13 mouse cellular contexts compared by ENCODE assay signal in the genomic region with DNA sequence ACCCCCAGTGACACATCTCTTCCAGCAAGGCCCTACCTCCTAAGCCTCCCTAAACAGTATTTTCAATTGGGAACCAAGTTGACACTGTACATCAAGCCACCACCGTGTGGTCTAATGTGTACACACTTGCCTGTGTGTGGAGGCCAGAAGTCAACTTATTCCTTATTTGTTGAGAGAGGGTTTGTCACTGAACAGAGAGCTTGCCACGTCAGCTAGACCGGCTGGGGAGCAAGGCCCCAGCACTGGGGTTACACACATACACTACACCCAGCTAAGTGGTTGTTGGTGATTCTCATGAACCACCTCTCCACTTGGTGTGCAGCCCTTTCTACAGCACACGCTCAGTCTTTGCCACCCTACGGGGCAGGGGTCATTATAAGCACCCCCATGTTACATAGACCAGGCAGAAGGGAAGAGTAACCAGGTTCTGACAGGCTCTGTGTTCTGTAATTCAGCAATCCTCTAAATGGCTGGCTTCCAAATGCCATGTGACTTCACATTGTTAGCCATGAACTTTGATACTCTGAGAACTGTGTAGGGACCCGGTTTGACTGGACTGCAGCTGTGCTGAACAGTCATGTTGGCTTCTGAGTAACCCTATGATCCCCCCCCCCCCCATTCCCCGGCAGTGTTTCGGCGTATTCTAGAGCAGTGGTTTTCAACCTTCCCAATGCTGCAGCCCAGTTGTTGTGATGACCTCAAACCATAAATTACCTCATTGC. TPM values are rescaled to one million over a fixed set of nuclear protein-coding genes. Genes with fewer than 3 reads are reported as not detected.
DNase-seq lines count a peak whose midpoint lies in the region; ATAC-seq and TF ChIP-seq lines count a peak whose summit lies in the region.
"Had no signal": no experiment of that assay in that cellular context is flagged by ENCODE, and none has a peak within 500 bp of the region (broad histone marks: within the 10 kb centered on the region; RNA-seq: fewer than 3 reads in every experiment).

No protein-coding gene starts in this region.

- H3K4me2 ChIP-seq in heart, embryonic 11.5 days: no peak overlapping the region
- no peak overlapping the region for H3K4me2 ChIP-seq in liver, embryonic 12.5 days
- no peak overlapping the region for H3K4me2 ChIP-seq in forebrain, embryonic 14.5 days (ENCODE audit: low read length)
- no peak overlapping the region for H3K4me2 ChIP-seq in hindbrain, embryonic 12.5 days (replicated peaks)

- no peak overlapping the region for H3K4me3 ChIP-seq in heart, embryonic 11.5 days (ENCODE audit: low read depth, low read length)
- H3K4me3 ChIP-seq in liver, embryonic 12.5 days: no peak overlapping the region
- H3K4me3 ChIP-seq in forebrain, embryonic 14.5 days (ENCODE audit: low read depth, low read length): no peak overlapping the region
- H3K4me3 ChIP-seq in hindbrain, embryonic 12.5 days: no peak overlapping the region
- H3K4me3 ChIP-seq in cerebellum, adult 2 months (replicated peaks; ENCODE audit: insufficient read depth, low read depth, low read length): no peak overlapping the region
- H3K4me3 ChIP-seq: left cerebral cortex, adult 2 months had no signal

- TF ChIP-seq CTCF in cerebellum, adult 2 months (IDR thresholded peaks at IDR 0.05; ENCODE audit: borderline replicate concordance, insufficient read depth, low read depth, low read length): no peak

- WGBS in heart, embryonic 11.5 days (ENCODE audit: insufficient replicate concordance): 74% methylated on average over 9 of the region's 9 CpGs
- 77% methylated on average over 9 of the region's 9 CpGs for WGBS in liver, embryonic 12.5 days (ENCODE audit: insufficient replicate concordance)
- 93% methylated on average over 9 of the region's 9 CpGs for WGBS in forebrain, embryonic 14.5 days
- WGBS in hindbrain, embryonic 12.5 days: 80% methylated on average over 9 of the region's 9 CpGs
- 84% methylated on average over 9 of the region's 9 CpGs for WGBS in cerebellum, adult 2 months

- H3K4me1 ChIP-seq in heart, embryonic 11.5 days (ENCODE audit: control insufficient read depth, insufficient read depth, low read length): peaks cover 34% of the 10 kb centered on the region
- peaks cover 18% of the 10 kb centered on the region for H3K4me1 ChIP-seq in liver, embryonic 12.5 days
- H3K4me1 ChIP-seq in forebrain, embryonic 14.5 days (ENCODE audit: control insufficient read depth, insufficient read depth, low read length): no peaks in the 10 kb centered on the region
- no peaks in the 10 kb centered on the region for H3K4me1 ChIP-seq in hindbrain, embryonic 12.5 days
- no peaks in the 10 kb centered on the region; the same call in 1 of the 2 replicates for H3K4me1 ChIP-seq in cerebellum, adult 2 months (ENCODE audit: control insufficient read depth, insufficient read depth, low read length)

- H3K27ac ChIP-seq in heart, embryonic 11.5 days (ENCODE audit: low read depth, low read length): peak overlapping the region; percentile 24; the same call in 1 of the 2 replicates
- H3K27ac ChIP-seq in liver, embryonic 12.5 days: peak overlapping the region; percentile 62; the same call in 1 of the 2 replicates
- no peak overlapping the region for H3K27ac ChIP-seq in forebrain, embryonic 14.5 days (ENCODE audit: low read depth, low read length)
- H3K27ac ChIP-seq in hindbrain, embryonic 12.5 days: no peak overlapping the region
- no peak overlapping the region for H3K27ac ChIP-seq in cerebellum, adult 2 months (ENCODE audit: insufficient read depth, low read length)
- H3K27ac ChIP-seq: left cerebral cortex, adult 2 months had no signal

- H3K27me3 ChIP-seq in heart, embryonic 11.5 days (ENCODE audit: control insufficient read depth, insufficient read depth, low read length): no peaks in the 10 kb centered on the region
- H3K27me3 ChIP-seq in liver, embryonic 12.5 days (replicated peaks): no peaks in the 10 kb centered on the region
- H3K27me3 ChIP-seq in forebrain, embryonic 14.5 days (replicated peaks; ENCODE audit: control insufficient read depth, insufficient read depth, low read length): no peaks in the 10 kb centered on the region
- no peaks in the 10 kb centered on the region for H3K27me3 ChIP-seq in hindbrain, embryonic 12.5 days
- no peaks in the 10 kb centered on the region for H3K27me3 ChIP-seq in cerebellum, adult 2 months (ENCODE audit: control insufficient read depth, insufficient read depth, low read length)
- H3K27me3 ChIP-seq: CH12.LX had no signal

- H3K36me3 ChIP-seq in heart, embryonic 11.5 days (ENCODE audit: control insufficient read depth, insufficient read depth, low read length): no peaks in the 10 kb centered on the region
- H3K36me3 ChIP-seq in liver, embryonic 12.5 days: no peaks in the 10 kb centered on the region
- H3K36me3 ChIP-seq in forebrain, embryonic 14.5 days (ENCODE audit: control insufficient read depth, insufficient read depth, low read length): 0 out of 2 replicates have a peak, but pooled peaks cover 10% of the 10 kb centered on the region
- no peaks in the 10 kb centered on the region for H3K36me3 ChIP-seq in hindbrain, embryonic 12.5 days

- no peak for ATAC-seq in heart, embryonic 11.5 days (replicated peaks; ENCODE audit: insufficient number of reproducible peaks, low FRiP score, low TSS enrichment)
- peak; percentile 33 for ATAC-seq in liver, embryonic 12.5 days
- no peak for ATAC-seq in forebrain, embryonic 14.5 days
- ATAC-seq in hindbrain, embryonic 12.5 days (ENCODE audit: low FRiP score): no peak
- ATAC-seq: forebrain, embryonic 16.5 days; midbrain, embryonic 16.5 days had no signal

- TF ChIP-seq POLR2A in cerebellum, adult 2 months (IDR thresholded peaks at IDR 0.05; ENCODE audit: borderline replicate concordance, insufficient read depth, low read length): no peak

- no peak overlapping the region for H3K9ac ChIP-seq in heart, embryonic 11.5 days (ENCODE audit: low read depth, low read length)
- H3K9ac ChIP-seq in liver, embryonic 12.5 days: no peak overlapping the region
- H3K9ac ChIP-seq in forebrain, embryonic 14.5 days (ENCODE audit: low read length): no peak overlapping the region
- no peak overlapping the region for H3K9ac ChIP-seq in hindbrain, embryonic 12.5 days

- no peak for DNase-seq in heart, adult 9 months (ENCODE audit: low spot score in 2 of 2)
- DNase-seq in adipocyte (ENCODE audit: low spot score): peak; percentile 92
- peak; percentile 72 for DNase-seq in kidney, adult 18-20 months
- DNase-seq in forebrain, embryonic 14.5 days (ENCODE audit: low spot score): no peak
- no peak for DNase-seq in cerebellum, adult 2 months
- DNase-seq: cerebellum, postnatal 25 days had no signal

- no peaks in the 10 kb centered on the region for H3K9me3 ChIP-seq in heart, embryonic 11.5 days (replicated peaks; ENCODE audit: control insufficient read depth, low read length)
- no peaks in the 10 kb centered on the region for H3K9me3 ChIP-seq in liver, embryonic 12.5 days (replicated peaks)
- no peaks in the 10 kb centered on the region for H3K9me3 ChIP-seq in forebrain, embryonic 14.5 days (replicated peaks; ENCODE audit: control insufficient read depth, low read length)
- no peaks in the 10 kb centered on the region for H3K9me3 ChIP-seq in hindbrain, embryonic 12.5 days (replicated peaks)

RNA-seq across cellular contexts. Expression of gene Tmem185b, which starts 15.0 kb away (rescaled TPM):
- 23.1 and 25.8 TPM in 2 replicates for polyA plus RNA-seq in heart, embryonic 11.5 days (2014; fragmentation: Nextera tagmentation; extraction: Ambion mirVana)
- polyA plus RNA-seq in liver, embryonic 12.5 days (2016; fragmentation: Nextera tagmentation; extraction: Ambion mirVana): 11.6 and 11.7 TPM in 2 replicates
- 19.1 and 21.6 TPM in 2 replicates for polyA plus RNA-seq in forebrain, embryonic 14.5 days (2014; fragmentation: Nextera tagmentation; extraction: Ambion mirVana)
- polyA plus RNA-seq in hindbrain, embryonic 12.5 days (2016; fragmentation: Nextera tagmentation; extraction: Ambion mirVana): 19.9 and 21.9 TPM in 2 replicates
- polyA plus RNA-seq in cerebellum, adult 2 months (2012; rRNA removed): 13.0 TPM in 2 replicates

RNA-seq across cellular contexts. Expression of gene Ralb, which starts 36.4 kb away (rescaled TPM):
- 146 and 166 TPM in 2 replicates for polyA plus RNA-seq in heart, embryonic 11.5 days (2014; fragmentation: Nextera tagmentation; extraction: Ambion mirVana)
- 58.2 and 58.8 TPM in 2 replicates for polyA plus RNA-seq in liver, embryonic 12.5 days (2016; fragmentation: Nextera tagmentation; extraction: Ambion mirVana)
- polyA plus RNA-seq in forebrain, embryonic 14.5 days (2014; fragmentation: Nextera tagmentation; extraction: Ambion mirVana): 41.6 and 43.7 TPM in 2 replicates
- polyA plus RNA-seq in hindbrain, embryonic 12.5 days (2016; fragmentation: Nextera tagmentation; extraction: Ambion mirVana): 97.7 and 99.9 TPM in 2 replicates
- 24.5 and 25.1 TPM in 2 replicates for polyA plus RNA-seq in cerebellum, adult 2 months (2012; rRNA removed)

Comparison
In these comparisons a context has a peak if more than half of its experiments do, and no peak if none do; other contexts are left out.
1. H3K27ac ChIP-seq: peak in heart, embryonic 11.5 days (single experiment) and liver, embryonic 12.5 days (single experiment); none in forebrain, embryonic 14.5 days (single experiment), hindbrain, embryonic 12.5 days (single experiment) and cerebellum, adult 2 months (single experiment).
2. DNase-seq: peak in adipocyte (single experiment) and kidney, adult 18-20 months (single experiment); none in heart, adult 9 months (0 of 2), forebrain, embryonic 14.5 days (single experiment) and cerebellum, adult 2 months (0 of 2).